Mouse (Mus musculus): ENCODE results near the gene Cyfip2. TPM values are rescaled to one million over a fixed set of nuclear protein-coding genes. Genes with fewer than 3 reads are reported as not detected.

Gene Cyfip2
- total RNA-seq, 2 experiments from 2014 or later: 212 to 214 TPM

Small RNA genes lying within 50 kb of the gene (microRNA-seq; reads per million reads assigned to microRNA genes)
- not detected for gene Mir7239

Other genes with a start within 250 kb of the Cyfip2 start
- under 1 TPM; 0.10 to 0.22 TPM for gene Nipal4, start 146.4 kb downstream of the Cyfip2 start, total RNA-seq (2021)
- gene Fndc9, start 77.3 kb downstream of the Cyfip2 start, total RNA-seq (2021): 1 to 10 TPM; 5.6 to 9.8 TPM
- gene Itk, start 76.7 kb upstream of the Cyfip2 start, total RNA-seq (2021): under 1 TPM; 0.12 to 0.16 TPM
- gene Fam71b, start 83.7 kb upstream of the Cyfip2 start, total RNA-seq (2021): not detected
- 10 to 100 TPM; 34.8 to 35.2 TPM for gene Med7, start 124.1 kb upstream of the Cyfip2 start, total RNA-seq (2021)
- gene Havcr2, start 142.1 kb upstream of the Cyfip2 start, total RNA-seq (2021): under 1 TPM; 0.44 to 0.79 TPM
- not detected for gene Gm12169, start 211.4 kb upstream of the Cyfip2 start, total RNA-seq (2021)